Mouse (Mus musculus) erythroblast, embryonic 14.5 days (primary cell): ENCODE measurements around the gene Isyna1. TPM values are rescaled to one million over a fixed set of nuclear protein-coding genes. Genes with fewer than 3 reads are reported as not detected.

Experiments
- H3K27me3 ChIP-seq: 2 replicates; pipeline ENCODE4 v1.6.1; 2012; ENCODE audit warnings: inconsistent platforms; ENCODE audit not compliant: control insufficient read depth
- H3K36me3 ChIP-seq: 2 replicates; pipeline ENCODE4 v1.6.1; 2012; ENCODE audit warnings: mild to moderate bottlenecking, inconsistent platforms; ENCODE audit not compliant: control insufficient read depth
- H3K4me1 ChIP-seq: 2 replicates; pipeline ENCODE4 v1.6.1; 2012; ENCODE audit warnings: inconsistent platforms; ENCODE audit not compliant: control insufficient read depth
- H3K4me3 ChIP-seq: replicated peaks from 2 replicates; pipeline ENCODE3; 2012; ENCODE audit warnings: moderate library complexity, mild to moderate bottlenecking, inconsistent platforms
- H3K9me3 ChIP-seq: 2 replicates; pipeline ENCODE4 v1.6.1; 2012; ENCODE audit warnings: low read length, inconsistent platforms, mixed read lengths; ENCODE audit not compliant: control insufficient read depth
- GATA1 ChIP-seq: IDR thresholded peaks from 2 replicates; pipeline ENCODE4 v1.6.1; 2012; ENCODE audit warnings: low read length, inconsistent platforms, mixed read lengths
- TAL1 ChIP-seq: IDR thresholded peaks from 3 replicates; pipeline ENCODE4 v1.6.1; 2012; ENCODE audit warnings: low read length, inconsistent platforms, mixed read lengths
- polyA plus RNA-seq: library from polyadenylated mRNA; stranded (reverse); fragments of >175 nt; gene quantifications from 2 replicates; pipeline ENCODE4 v1.2.3, GENCODE M21; 2012

Gene Isyna1
- polyA plus RNA-seq, 1 experiment: 13.4 TPM

DNA sequence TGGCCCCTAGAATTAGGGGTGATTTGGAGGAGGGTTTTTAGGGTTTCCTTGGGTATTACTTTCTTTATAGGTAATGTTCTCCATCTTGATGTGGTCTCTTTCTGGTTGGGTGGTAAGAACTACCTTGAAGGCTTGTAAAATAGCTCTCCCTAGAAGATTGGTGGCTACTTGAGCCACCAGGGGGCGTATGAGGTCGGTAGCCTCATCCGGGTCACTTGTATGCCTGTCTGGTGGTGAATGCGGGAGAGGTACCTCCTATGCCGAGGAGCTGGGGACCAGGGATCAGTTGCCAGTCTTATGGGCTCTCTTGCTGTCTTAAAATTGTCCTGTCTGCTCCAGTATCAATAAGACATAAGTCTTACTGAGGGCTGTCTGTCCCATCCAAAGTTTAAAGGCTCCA, 30.9 kb downstream of the Isyna1 start:
- Histone ChIP-seq H3K4me1 (peaks cover 71% of the 10 kb centered on the region), H3K9me3 (peaks cover 3% of the 10 kb centered on the region), H3K4me3 (no peak overlapping the region), H3K36me3 (no peaks in the 10 kb centered on the region; the same call in 1 of the 2 replicates), H3K27me3 (peaks cover under 1% of the 10 kb centered on the region; the same call in 1 of the 2 replicates)
- TF ChIP-seq TAL1 (no peak), GATA1 (no peak)

DNA sequence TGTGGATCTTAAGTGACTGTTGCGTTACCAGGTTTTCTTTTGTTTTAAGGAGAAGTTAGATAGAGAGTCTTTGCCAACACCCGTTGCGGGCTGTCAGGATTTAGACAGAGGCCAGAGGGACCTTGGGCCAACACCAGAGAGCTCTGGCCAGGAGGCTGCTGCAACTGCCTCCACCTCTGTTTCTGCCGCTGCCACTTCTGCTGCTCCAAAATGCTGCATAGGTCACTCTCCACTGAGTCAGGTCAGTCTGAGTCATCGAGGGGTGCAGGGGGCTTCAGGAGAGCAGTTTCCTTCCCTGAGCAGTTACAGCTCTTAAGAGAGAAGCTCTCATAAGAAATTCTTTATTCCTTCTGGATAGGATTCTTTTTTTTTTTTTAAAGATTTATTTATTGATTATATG, 32.9 kb downstream of the Isyna1 start:
- TF ChIP-seq GATA1: no peak
- TF ChIP-seq TAL1: no peak
- no peak overlapping the region for H3K4me3 ChIP-seq
- peaks cover 67% of the 10 kb centered on the region for H3K4me1 ChIP-seq
- peaks cover 3% of the 10 kb centered on the region for H3K9me3 ChIP-seq
- no peaks in the 10 kb centered on the region; the same call in 1 of the 2 replicates for H3K36me3 ChIP-seq
- H3K27me3 ChIP-seq: peaks cover 18% of the 10 kb centered on the region

DNA sequence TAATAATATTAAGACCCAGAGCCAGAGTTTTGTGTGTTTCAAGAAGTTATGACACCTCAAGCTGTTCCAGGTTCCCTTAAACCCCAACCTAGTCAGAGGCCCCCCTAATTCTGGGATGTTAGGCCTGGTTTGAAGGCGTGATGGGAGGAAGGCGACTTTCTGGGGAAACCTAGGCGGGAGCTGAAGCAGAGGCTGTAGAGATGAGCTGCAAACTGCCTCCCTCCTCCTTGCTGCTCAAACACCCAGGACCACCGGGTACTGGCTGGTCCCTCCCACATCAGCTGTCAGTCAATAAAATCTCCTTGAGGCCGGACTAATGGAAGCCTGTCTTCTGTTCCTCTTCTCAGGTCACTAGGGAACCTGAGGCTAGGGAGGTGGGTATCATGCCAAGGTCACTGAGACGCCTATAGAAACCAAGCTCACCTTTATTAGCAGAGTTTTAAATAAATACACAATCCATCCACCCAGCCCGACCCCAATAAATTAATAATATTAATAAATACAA, 34.9 kb downstream of the Isyna1 start:
- no peaks in the 10 kb centered on the region; the same call in 1 of the 2 replicates for H3K36me3 ChIP-seq
- H3K4me1 ChIP-seq: peaks cover 47% of the 10 kb centered on the region
- H3K9me3 ChIP-seq: peaks cover 3% of the 10 kb centered on the region
- TF ChIP-seq GATA1: no peak
- H3K27me3 ChIP-seq: peaks cover 20% of the 10 kb centered on the region
- peak overlapping the region; percentile 72 for H3K4me3 ChIP-seq

DNA sequence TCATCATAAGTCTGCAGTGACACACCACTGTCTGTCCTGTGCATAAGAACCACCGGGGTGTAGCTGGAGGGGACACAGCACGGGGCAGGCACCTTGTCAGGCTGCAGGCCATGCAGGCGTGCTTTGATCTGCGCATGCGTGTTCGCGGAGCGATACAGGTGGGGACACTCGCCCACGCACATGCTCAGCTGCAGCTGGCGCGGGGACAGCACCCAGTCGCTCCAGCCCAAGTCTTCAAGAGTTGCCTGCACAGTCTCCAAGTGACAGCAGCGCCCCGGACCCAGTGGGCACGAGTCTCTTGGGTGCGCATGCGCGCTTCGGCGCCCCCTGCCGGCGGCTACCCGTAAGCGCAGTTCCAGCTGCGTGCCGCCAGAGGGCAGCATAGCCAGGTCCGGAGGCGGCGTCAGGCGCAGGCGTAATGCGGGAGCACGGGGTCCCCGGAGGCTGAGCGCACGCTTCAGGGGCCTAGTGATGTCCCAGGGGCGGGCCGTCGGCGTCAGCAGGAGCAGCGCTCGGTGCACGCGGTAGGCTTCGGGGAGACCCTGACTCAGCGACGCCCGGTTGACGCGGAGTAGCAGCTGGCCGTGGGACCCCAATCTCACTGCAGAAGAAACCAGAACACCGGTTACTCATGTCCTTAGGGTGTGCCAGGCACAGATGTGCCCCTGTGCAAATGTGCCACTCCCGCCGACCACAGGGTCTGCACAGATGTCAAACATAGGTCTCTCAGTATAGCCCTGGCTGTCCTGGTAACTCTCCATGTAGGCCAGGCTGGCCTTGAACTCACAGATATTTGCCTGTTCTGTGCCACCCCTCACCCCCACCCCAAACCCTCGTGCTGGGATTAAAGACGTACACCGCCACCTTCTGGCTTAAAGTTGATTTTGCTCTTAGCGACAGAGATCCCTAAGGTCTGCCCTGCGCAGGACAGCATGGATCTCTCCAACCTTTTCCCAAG, 35.7 kb downstream of the Isyna1 start:
- H3K9me3 ChIP-seq: peaks cover under 1% of the 10 kb centered on the region

GRCm38 (mm10) chr8:70630532-70631381, 36.6 kb downstream of the Isyna1 start:
- no peaks in the 10 kb centered on the region for H3K9me3 ChIP-seq
- no peak for TF ChIP-seq GATA1
- TF ChIP-seq TAL1: no peak
- H3K4me3 ChIP-seq: peak overlapping the region; percentile 72
- H3K4me1 ChIP-seq: peaks cover 44% of the 10 kb centered on the region
- no peaks in the 10 kb centered on the region; the same call in 1 of the 2 replicates for H3K36me3 ChIP-seq
- H3K27me3 ChIP-seq: peaks cover 20% of the 10 kb centered on the region

More for the DNA sequence above, 35.7 kb downstream of the Isyna1 start:
- TF ChIP-seq TAL1 (no peak), GATA1 (no peak)
- H3K4me1 ChIP-seq: peaks cover 39% of the 10 kb centered on the region
- H3K36me3 ChIP-seq: no peaks in the 10 kb centered on the region; the same call in 1 of the 2 replicates
- peaks cover 20% of the 10 kb centered on the region for H3K27me3 ChIP-seq
- peak overlapping the region; percentile 72 for H3K4me3 ChIP-seq

DNA sequence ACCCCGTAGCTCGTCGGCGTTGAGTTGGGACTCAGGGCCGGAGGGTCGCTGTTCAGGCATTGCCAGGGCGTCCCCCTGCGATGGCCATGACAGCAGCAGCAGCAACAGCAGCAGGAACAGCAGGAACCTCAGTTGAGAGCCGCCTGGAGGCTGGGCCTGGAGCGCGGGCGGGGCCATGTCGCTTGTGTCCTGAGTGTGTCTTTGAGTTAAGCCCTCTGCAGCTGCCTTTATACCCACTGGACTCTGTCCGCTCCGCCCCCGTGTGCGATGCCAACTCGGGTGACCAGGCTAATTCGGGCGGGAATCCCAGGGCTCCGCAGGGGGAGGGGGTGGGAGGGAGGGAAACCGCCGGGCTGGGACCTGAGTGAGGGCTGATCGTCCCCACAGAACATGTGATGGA, 37.3 kb downstream of the Isyna1 start:
- H3K27me3 ChIP-seq: peaks cover 20% of the 10 kb centered on the region
- no peak for TF ChIP-seq TAL1
- TF ChIP-seq GATA1: no peak
- H3K36me3 ChIP-seq: no peaks in the 10 kb centered on the region; the same call in 1 of the 2 replicates
- peaks cover 45% of the 10 kb centered on the region for H3K4me1 ChIP-seq
- H3K9me3 ChIP-seq: no peaks in the 10 kb centered on the region
- peak overlapping the region; percentile 72 for H3K4me3 ChIP-seq

GRCm38 (mm10) chr8:70632346-70632892, 38.2 kb downstream of the Isyna1 start, which contains the start of gene Gdf15:
Gdf15 (minus strand) TSS chr8:70632456.
- H3K36me3 ChIP-seq: no peaks in the 10 kb centered on the region; the same call in 1 of the 2 replicates
- peaks cover 46% of the 10 kb centered on the region for H3K4me1 ChIP-seq
- H3K27me3 ChIP-seq: peaks cover 20% of the 10 kb centered on the region
- TF ChIP-seq GATA1 (no peak), TAL1 (no peak)
- peak within 1 kb of the TSS; percentile 72 for H3K4me3 ChIP-seq
- no peaks in the 10 kb centered on the region for H3K9me3 ChIP-seq

GRCm38 (mm10) chr8:70634066-70634465, 39.9 kb downstream of the Isyna1 start:
- Histone ChIP-seq H3K27me3 (peaks cover 20% of the 10 kb centered on the region), H3K4me3 (no peak overlapping the region), H3K9me3 (no peaks in the 10 kb centered on the region), H3K4me1 (peaks cover 44% of the 10 kb centered on the region), H3K36me3 (no peaks in the 10 kb centered on the region; the same call in 1 of the 2 replicates)
- TF ChIP-seq TAL1 (no peak), GATA1 (no peak)
